Mouse (Mus musculus) embryo, embryonic 10.5 days (tissue): Measurements from ENCODE around the gene Npm3.
A peak's percentile ranks its signal among the peaks of the same experiment; 100 is the strongest.

ENCODE experiments used
- DNase-seq: peaks from one replicate; pipeline ENCODE4 v3.0.0-alpha.2; 2015; ENCODE audit warnings: low spot score

The Npm3 gene

DNA sequence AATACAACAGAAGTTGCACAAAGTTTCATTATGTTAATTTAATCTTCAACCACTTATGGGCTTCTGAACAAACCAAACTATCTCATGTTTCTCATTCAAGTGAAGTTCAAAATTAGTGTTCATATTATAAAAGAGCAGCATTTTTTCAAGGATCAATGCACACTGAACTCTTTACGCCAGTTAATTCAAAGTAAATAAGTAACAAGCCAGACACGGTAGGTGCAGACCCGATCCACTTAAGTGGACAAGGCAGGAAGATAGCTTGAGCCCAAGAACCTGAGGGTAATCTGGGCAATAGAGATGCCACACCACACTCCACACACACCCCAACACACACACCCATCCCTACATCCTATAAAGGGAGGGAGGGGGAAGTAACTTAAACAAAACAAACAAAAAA, 4.2 kb upstream of the Npm3 start:
- DNase-seq, result no peak

- DNase-seq, result no peak
Observed at GRCm38 (mm10) chr19:45751881-45752280, 2.5 kb upstream of the Npm3 start.

- no peak for DNase-seq
Observed at GRCm38 (mm10) chr19:45748691-45749242, 624 bp downstream of the Npm3 start.

- no peak for DNase-seq
Observed at GRCm38 (mm10) chr19:45748206-45748605, 1.2 kb downstream of the Npm3 start.

DNA sequence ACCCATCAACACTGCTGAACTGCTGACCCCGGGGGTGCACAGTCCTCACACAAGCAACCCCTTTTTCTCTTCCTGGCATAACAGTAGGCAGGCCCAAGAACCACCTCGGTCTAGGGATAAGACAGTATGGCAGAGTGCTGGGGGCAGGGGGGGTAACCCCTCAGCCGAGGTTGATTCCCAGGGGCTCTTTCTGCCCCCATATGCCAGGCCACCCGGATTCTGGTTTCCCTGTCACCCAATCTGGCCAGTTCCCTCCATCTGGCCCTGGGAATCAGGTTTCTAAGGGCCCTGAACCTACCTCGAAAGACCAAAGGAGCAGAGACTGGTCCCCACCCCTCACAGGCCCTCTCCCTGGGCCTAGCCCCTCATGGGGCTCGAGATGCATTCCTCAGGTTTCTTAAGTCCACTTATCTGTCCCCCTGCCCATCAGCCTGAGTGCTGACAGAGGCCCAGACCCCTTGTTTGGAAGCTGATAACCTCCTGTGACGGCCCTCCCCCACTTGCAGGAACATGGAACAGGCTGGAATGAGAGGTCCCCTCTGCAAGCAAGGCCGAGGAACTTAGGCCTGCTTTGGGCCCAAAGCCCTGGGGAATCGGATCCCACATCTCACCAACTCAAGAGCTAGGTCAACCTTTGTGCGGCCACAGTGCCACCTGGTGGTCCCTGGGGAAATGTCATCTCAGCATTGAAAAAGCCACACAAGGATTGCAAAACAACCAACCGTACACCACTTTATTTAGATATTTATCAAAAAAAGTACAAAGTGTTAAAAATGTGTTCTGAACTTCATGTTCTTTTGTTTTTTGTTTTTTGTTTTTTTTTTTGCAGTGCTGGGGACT, 2.1 kb downstream of the Npm3 start:
- peak; percentile 94 for DNase-seq

DNA sequence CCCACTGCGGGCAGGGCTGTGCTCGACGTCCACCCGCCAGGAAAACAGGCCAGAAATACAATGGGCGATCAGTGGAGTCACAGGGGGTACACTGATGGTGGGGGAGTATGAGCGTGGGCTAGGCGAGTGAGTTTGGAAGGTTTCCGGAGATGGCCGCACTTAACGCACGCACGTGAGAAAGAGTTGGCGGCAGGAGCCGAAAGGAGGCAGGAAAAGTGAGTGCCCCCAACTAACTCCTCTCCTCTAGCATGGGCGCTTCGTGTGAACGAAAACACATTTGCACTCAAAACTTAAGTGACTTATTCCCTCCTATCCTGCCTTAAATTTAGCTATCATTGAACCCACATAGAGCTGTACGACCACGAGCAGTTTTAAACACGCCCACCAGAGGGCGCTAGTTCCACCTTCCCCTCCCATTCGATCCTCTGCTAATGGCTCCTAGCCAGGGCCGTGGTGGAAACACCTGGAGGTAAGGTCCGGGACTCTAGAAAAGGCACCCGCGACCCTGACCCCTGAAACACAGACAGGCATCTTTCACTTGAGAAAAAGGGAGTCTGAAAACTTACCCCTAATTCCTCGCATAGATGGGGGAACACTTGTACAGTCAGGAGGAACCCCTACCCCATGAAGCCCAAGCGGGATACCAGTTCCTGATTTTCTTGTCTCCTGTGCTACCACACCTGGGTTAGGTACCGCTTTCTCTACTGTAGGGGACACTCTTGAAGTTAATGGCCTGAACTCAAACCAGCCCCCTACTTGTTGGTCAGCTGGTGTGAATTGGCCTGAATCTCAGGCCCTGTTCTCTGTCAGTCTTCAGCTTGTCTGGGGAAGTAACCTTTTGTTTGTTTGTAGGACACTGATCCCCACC, 3.0 kb downstream of the Npm3 start:
- DNase-seq, result peak; percentile 86

GRCm38 (mm10) chr19:45745344-45746152, 3.8 kb downstream of the Npm3 start:
- DNase-seq, result no peak

DNA sequence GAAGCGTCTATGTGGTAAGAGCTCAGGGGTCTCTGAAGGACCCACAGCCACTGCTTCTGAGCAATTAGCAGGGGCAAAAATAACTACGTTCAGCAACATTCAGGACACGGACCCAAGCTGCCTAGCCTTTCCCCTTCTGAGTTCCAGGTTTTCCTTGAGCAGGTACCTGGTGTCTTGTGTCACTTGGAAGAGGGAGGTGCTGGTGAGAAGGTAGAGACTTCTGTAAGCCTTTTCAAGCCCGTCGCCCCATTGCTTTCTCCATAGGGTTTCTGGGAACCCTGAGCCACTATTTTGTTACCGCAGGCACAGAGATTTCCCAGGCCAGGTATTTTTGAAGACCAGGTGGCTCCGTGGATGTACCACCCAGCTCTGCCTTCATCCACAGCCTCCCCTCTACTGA, 5.8 kb downstream of the Npm3 start:
- no peak for DNase-seq

- no peak for DNase-seq
Observed at GRCm38 (mm10) chr19:45742984-45743575, 6.3 kb downstream of the Npm3 start.

DNA sequence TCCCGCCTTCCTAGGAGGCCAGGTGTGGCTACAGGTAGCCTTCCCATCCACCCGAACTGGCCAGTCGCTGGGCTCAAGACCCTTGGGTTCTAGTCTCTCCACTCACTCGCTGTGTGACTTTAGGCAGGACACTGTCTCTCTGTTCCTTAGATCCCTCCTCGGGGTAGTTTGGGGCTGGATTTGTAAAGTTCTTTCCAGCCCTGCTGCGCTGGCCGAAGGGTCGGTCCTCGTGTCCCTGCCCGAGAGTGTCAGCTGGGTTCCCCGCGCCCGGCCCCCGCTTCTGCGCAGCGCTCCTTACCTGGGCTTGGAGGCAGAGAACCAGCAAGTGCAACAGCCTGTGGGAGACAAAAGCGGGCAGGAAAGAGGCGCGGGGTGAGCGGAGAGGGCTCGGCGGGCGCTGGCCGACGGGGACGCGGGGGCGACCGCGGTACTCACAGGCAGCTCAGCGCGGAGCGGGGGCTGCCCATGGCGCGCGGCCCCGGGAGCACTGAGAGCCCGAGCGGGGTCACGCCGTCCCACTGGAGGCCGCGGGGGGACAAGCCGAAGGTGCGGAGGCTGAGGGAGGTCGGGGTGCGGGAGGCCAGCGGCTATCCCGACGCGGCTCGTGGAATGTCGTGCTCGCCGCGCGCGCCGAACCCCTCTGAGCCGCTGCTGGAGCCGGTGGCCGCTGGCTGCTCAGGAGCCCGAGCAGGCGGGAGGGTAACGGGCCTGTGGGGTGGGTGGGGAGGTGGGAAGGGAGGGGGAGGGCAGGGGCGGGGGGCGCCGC, 7.0 kb downstream of the Npm3 start, which contains the start of gene Fgf8:
Gene Fgf8, minus strand, starts transcription at position 698 of the 766 bp plus-strand sequence.
- no peak for DNase-seq

- DNase-seq, result no peak
Observed at GRCm38 (mm10) chr19:45741431-45742217, 7.8 kb downstream of the Npm3 start.

DNA sequence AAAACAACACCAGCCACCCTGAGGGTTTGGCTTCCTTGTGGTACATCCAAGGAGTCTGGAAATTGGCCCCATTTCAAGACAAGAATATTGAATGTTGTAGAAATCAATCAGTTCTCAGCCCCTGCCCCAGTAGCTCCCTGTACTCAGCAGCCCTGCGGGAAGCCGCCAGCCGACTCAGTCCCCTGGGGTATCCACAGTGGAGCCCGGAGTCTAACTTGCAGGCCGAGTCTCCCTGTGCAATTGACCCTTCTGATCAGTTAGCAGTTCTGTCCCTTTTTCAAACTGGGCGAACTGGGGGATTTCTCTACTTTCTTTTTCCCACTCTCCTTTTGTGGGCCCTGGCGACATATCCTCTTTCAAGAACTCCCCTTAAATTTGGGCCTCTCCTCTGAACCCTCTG, 8.6 kb downstream of the Npm3 start:
- no peak for DNase-seq

- DNase-seq, result no peak
Observed at GRCm38 (mm10) chr19:45740233-45740632, 9.2 kb downstream of the Npm3 start.

GRCm38 (mm10) chr19:45738521-45738920, 10.9 kb downstream of the Npm3 start:
- DNase-seq, result no peak

GRCm38 (mm10) chr19:45737846-45738484, 11.4 kb downstream of the Npm3 start:
- no peak for DNase-seq

DNA sequence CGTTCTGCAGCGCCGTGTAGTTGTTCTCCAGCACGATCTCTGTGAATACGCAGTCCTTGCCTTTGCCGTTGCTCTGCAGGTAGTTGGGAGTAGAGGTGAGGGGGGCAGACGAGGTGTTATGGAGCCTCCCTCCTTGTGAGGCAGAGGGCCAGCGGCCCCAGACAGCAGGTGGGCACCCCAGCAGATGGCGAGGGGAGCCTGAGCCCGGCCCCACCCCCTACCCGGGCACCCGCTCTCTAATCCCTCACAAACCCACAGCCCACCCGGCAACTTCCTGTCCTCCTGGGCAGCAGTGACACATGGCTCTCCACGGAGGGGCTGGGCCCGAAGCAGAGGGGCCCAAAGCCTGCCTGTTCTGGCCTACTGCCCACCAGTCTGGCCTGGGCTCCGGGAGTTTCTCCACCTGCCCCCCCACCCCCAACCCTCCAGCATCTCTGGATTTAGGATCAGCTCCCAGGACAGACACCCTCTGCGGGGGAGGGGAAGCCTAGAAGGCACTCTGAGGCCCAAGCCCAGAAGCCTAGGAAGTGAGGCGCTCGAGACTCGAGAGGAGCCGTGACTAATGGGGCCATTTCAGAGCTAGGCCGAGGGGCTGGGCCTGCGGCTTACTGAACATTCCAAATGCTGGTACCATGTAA, 12.1 kb downstream of the Npm3 start:
- DNase-seq, result peak; percentile 73

DNA sequence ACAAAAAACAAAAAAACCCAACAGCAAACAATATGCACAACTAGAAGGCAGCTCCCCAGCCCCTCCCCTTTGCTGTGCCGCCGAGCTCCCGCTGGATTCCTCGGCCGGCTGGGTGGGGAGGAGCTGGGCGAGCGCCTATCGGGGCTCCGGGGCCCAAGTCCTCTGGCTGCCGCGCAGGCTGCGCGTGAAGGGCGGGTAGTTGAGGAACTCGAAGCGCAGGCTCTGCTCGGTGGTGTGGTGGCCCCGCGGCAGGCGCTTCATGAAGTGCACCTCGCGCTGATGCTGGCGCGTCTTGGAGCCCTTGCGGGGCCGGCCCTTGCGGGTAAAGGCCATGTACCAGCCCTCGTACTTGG, 12.6 kb downstream of the Npm3 start:
- peak; percentile 67 for DNase-seq

GRCm38 (mm10) chr19:45736241-45736640, 13.2 kb downstream of the Npm3 start:
- no peak for DNase-seq

DNA sequence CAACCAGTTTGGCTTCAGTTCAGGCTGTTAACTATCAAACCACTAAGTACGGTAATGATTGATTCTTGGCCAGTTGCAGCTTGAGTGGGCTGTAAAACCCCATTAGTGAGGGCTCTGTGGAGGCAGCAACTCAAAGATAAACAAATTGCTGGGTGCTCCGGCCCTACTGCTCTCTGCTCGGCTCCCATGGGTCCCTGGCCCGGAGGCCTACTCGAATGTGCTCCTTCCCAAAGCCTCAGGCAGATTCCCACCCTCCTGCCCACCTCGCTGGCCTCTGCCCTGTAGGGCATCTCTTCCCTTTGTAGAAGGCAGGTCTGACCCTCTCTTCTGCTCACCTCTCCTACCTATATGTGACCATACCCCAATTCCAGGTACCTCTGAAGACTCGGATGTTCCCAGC, 14.6 kb downstream of the Npm3 start:
- no peak for DNase-seq
